Mouse (Mus musculus) neural tube, embryonic 14.5 days (tissue): Measurements from ENCODE around the gene Zfp523. TPM values are rescaled to one million over a fixed set of nuclear protein-coding genes. Genes with fewer than 3 reads are reported as not detected.
"Not testable (repeated sequence)": the region's sequence is repeated elsewhere in the genome, so short reads cannot be mapped to it uniquely, and the experiment has no call there.

Experiments
- ATAC-seq: fragments of 200-750 bp; cut with Nextera tagmentation; 2 replicates; pipeline ENCODE4 v1.8.0; 2017; ENCODE audit warnings: low read depth, mild to moderate bottlenecking, moderate TSS enrichment, moderate library complexity
- H3K27ac ChIP-seq: fragments of 300-500 bp; sonication (generic); 2 replicates; pipeline ENCODE4 v1.5.1; 2014; ENCODE audit warnings: low read depth, mild to moderate bottlenecking, control low read depth, low read length, moderate library complexity, mixed read lengths
- H3K27me3 ChIP-seq: fragments of 300-500 bp; sonication (generic); 2 replicates; pipeline ENCODE4 v1.6.1; 2014; ENCODE audit warnings: low read length; ENCODE audit not compliant: control insufficient read depth, insufficient read depth
- H3K36me3 ChIP-seq: fragments of 300-500 bp; sonication (generic); 2 replicates; pipeline ENCODE4 v1.6.1; 2014; ENCODE audit warnings: low read length, mixed read lengths; ENCODE audit not compliant: control insufficient read depth, insufficient read depth
- H3K4me1 ChIP-seq: fragments of 300-500 bp; sonication (generic); 2 replicates; pipeline ENCODE4 v1.6.1; 2014; ENCODE audit warnings: low read length; ENCODE audit not compliant: control insufficient read depth, insufficient read depth
- H3K4me2 ChIP-seq: fragments of 300-500 bp; sonication (generic); 2 replicates; pipeline ENCODE4 v1.6.1; 2014; ENCODE audit warnings: mild to moderate bottlenecking, low read depth, low read length, control low read depth
- H3K4me3 ChIP-seq: fragments of 300-500 bp; sonication (generic); 2 replicates; pipeline ENCODE4 v1.5.1; 2014; ENCODE audit warnings: low read depth, low read length, control low read depth, mixed read lengths
- H3K9ac ChIP-seq: fragments of 300-500 bp; sonication (generic); replicated peaks from 2 replicates; pipeline ENCODE4 v1.6.1; 2014; ENCODE audit warnings: low read depth, mild to moderate bottlenecking, control low read depth, low read length, mixed read lengths
- H3K9me3 ChIP-seq: fragments of 300-500 bp; sonication (generic); 2 replicates; pipeline ENCODE4 v1.6.1; 2016; ENCODE audit warnings: low read length; ENCODE audit not compliant: control insufficient read depth
- WGBS: fragments of 180-500 bp; shearing (Covaris S2); extraction: QIAGEN DNeasy Blood & Tissue Kit; methylation state at CpG from one replicate; pipeline ENCODE4 v1.1.7; 2014; 5-methylcytosine and 5-hydroxymethylcytosine counted together
- polyA plus RNA-seq: library from polyadenylated mRNA; unstranded; fragments of >200 nt; fragmentation: Nextera tagmentation; extraction: Ambion mirVana; gene quantifications from 2 replicates; pipeline ENCODE4 v1.2.1, GENCODE M21; 2014

Gene Zfp523
- polyA plus RNA-seq, 1 experiment from 2014 or later = 46.1 TPM

DNA sequence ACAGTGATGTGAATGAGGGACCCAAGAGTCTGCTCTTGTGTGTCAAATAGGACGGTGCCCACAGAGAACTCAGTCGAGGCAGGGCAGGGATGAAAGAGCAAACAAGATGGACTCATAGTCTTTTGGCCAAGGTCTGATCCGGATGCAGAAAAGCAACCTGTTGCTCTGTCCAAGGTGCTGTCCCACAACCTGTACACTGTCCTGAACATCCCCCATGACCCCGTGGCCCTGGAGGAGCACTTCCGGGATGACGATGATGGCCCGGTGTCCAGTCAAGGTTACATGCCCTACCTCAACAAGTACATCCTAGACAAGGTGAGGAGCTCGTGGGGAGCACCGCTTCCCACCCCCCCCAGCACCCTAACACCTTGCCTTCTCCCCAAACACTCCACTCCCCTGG lies 39.9 kb downstream of the Zfp523 start:
- Histone ChIP-seq H3K27ac (no peak overlapping the region), H3K4me2 (no peak overlapping the region), H3K4me3 (no peak overlapping the region), H3K36me3 (no peaks in the 10 kb centered on the region), H3K4me1 (no peaks in the 10 kb centered on the region), H3K27me3 (no peaks in the 10 kb centered on the region), H3K9me3 (no peaks in the 10 kb centered on the region), H3K9ac (no peak overlapping the region)
- no peak for ATAC-seq
- 90% methylated on average over 9 of the region's 9 CpGs for WGBS

DNA sequence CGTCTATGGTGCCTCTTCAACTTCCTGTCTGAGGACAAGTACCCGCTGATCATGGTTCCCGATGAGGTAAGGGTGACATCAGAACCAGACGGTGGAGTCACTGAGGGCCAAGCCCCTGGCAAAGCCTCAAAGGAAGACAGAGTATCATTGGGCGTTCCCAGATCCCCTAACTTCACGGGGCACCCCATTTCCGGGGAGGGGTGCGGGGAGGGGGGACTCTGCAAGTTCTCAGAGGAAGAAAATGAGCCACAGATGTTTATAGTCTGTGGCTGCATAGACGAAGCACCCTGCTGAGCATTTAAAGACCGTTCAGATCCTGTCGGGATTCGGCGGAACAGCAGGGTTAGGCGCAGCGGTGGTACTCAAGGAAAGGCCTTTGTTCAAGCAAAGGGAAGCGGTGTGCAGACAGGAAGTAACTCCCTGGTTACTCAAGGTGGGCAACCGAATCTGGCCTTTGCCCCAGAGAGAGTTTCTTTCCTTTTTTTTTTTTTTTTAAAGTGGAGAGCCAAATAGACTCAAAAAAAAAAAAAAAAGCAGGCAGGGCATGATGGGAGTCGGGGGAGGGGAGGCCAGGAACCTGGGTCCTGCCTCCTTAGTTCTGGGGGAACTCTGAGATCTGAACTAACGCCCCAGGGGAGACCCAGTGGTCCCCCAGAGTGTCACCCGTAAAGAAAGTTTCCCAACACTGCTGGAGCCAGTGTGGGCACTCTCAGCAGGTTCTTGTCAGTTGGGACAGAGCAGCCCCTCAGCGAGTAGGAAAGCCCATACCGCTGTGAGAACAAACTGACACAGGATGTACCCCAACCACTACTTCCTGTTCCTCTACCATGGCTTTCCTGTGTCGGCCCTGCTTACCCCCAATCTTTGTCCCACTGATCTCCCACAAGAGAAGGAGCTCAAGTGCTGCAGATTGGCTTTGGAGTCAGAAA lies 41.1 kb downstream of the Zfp523 start:
- WGBS = 23% methylated on average over 23 of the region's 23 CpGs
- H3K36me3 ChIP-seq = no peaks in the 10 kb centered on the region
- ATAC-seq = no peak
- H3K9me3 ChIP-seq = no peaks in the 10 kb centered on the region
- 0 out of 2 replicates have a peak overlapping the region, but pooled peaks have one; percentile 2 for H3K4me2 ChIP-seq
- peaks cover 2% of the 10 kb centered on the region for H3K4me1 ChIP-seq
- H3K27ac ChIP-seq = 0 out of 2 replicates have a peak overlapping the region, but pooled peaks have one; percentile 7
- no peaks in the 10 kb centered on the region for H3K27me3 ChIP-seq
- H3K4me3 ChIP-seq = no peak overlapping the region
- 0 out of 2 replicates have a peak overlapping the region, but pooled peaks have one; percentile 8 for H3K9ac ChIP-seq

DNA sequence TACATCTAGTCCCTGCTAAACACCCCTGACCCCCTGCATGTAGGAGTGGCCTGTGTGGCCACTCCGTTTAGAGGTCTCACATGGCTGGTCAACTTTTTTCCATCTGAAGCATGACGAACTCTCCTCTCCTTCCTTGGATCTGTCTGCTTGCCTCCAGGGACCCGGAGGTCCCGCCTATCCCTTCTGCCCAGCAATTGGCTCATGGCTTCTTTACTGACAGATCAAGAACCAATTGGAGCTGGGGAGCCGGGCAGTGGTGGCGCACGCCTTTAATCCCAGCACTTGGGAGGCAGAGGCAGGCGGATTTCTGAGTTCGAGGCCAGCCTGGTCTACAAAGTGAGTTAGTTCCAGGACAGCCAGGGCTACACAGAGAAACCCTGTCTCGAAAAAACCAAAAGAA lies 45.5 kb downstream of the Zfp523 start:
- not testable (repeated sequence) for H3K4me2 ChIP-seq, H3K27me3 ChIP-seq, H3K36me3 ChIP-seq, ATAC-seq, H3K27ac ChIP-seq, H3K9me3 ChIP-seq, H3K4me3 ChIP-seq, H3K9ac ChIP-seq
- 94% methylated on average over 10 of the region's 10 CpGs for WGBS
- H3K4me1 ChIP-seq = peaks cover 13% of the 10 kb centered on the region

DNA sequence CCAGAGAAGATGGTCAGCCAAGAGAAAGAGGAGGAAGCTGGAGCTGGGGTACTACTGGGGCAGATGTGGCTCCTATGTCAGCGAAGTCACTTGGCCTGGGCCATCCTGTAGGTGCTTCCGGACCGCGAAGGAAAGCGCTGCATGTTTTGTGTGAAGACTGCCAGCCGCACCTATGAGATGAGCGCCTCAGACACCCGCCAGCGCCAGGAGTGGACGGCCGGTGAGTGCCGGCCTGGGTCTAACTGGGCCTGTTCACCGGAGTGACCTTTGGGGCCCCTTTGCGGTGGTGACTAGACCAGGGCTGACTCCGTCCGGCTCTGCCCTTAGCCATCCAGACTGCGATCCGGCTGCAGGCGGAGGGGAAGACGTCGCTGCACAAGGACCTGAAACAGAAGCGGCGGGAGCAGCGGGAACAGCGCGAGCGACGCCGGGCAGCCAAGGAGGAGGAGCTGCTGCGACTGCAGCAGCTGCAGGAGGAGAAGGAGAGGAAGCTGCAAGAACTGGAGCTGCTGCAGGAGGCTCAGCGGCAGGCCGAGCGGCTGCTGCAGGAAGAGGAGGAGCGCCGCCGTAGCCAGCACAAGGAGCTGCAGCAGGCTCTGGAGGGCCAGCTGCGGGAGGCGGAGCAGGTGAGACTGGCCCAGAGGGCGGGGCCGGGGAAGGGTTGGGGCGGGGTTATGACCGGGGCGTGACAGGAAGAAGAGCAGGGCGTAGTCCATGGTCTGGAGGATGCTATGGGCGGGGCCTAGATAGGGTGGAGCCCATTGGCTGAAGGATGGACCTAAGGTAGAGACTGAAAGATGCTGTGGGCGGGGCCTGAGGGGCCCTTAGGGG lies 46.8 kb downstream of the Zfp523 start:
- Histone ChIP-seq H3K9ac (peak overlapping the region; percentile 81), H3K27me3 (no peaks in the 10 kb centered on the region), H3K4me3 (peak overlapping the region; percentile 49), H3K27ac (peak overlapping the region; percentile 82), H3K9me3 (no peaks in the 10 kb centered on the region), H3K4me2 (peak overlapping the region; percentile 92), H3K36me3 (no peaks in the 10 kb centered on the region), H3K4me1 (peaks cover 13% of the 10 kb centered on the region)
- WGBS = 1% methylated on average over 46 of the region's 46 CpGs
- ATAC-seq = peak; percentile 80

DNA sequence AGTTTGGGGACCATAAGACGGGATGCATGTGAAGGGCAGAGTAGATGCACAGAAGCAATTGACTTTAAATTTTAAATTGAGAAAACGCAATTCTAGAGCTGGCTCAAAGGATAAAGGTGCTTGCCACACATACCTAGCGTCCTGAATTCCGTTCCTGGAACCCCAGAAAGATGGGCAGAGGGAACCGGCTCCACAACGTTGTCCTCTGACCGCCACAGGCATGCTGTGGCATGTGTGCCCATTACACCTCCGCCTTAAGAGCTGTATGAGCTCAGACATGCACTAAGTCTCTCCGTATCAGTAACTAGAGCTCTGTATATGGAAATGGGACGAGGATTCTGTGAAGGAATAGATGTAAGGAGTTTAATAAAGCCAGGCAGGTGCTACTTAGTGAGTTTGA lies 47.7 kb downstream of the Zfp523 start:
- no peak for ATAC-seq
- H3K9me3 ChIP-seq = no peaks in the 10 kb centered on the region
- H3K9ac ChIP-seq = no peak overlapping the region
- peaks cover 13% of the 10 kb centered on the region for H3K4me1 ChIP-seq
- H3K4me2 ChIP-seq = no peak overlapping the region
- H3K36me3 ChIP-seq = no peaks in the 10 kb centered on the region
- no peak overlapping the region for H3K27ac ChIP-seq
- H3K27me3 ChIP-seq = no peaks in the 10 kb centered on the region
- no peak overlapping the region for H3K4me3 ChIP-seq
- 90% methylated on average over 10 of the region's 10 CpGs for WGBS

DNA sequence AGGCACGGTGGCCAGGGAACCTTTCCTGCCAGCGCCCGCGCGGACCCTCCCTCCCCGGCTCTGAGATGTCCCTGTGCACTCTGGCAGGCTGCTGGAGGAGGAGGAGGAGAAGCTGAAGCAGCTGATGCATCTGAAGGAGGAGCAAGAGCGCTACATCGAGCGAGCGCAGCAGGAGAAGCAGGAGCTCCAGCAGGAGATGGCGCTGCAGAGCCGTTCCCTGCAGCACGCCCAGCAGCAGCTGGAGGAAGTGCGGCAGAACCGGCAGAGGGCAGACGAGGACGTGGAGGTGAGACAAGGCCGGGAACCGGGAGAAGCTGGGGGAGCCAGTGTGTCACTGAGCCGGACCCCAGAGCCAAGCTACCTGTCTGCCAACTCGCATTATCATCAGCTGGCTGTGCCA lies 49.1 kb downstream of the Zfp523 start:
- Histone ChIP-seq H3K4me3 (peak overlapping the region; percentile 24), H3K27ac (peak overlapping the region; percentile 62; the same call in 1 of the 2 replicates), H3K36me3 (no peaks in the 10 kb centered on the region), H3K4me2 (peak overlapping the region; percentile 51), H3K27me3 (no peaks in the 10 kb centered on the region), H3K9me3 (no peaks in the 10 kb centered on the region), H3K4me1 (peaks cover 13% of the 10 kb centered on the region), H3K9ac (peak overlapping the region; percentile 39; the same call in 1 of the 2 replicates)
- ATAC-seq = peak; percentile 66; the same call in 1 of the 2 replicates
- WGBS = 2% methylated on average over 21 of the region's 21 CpGs

DNA sequence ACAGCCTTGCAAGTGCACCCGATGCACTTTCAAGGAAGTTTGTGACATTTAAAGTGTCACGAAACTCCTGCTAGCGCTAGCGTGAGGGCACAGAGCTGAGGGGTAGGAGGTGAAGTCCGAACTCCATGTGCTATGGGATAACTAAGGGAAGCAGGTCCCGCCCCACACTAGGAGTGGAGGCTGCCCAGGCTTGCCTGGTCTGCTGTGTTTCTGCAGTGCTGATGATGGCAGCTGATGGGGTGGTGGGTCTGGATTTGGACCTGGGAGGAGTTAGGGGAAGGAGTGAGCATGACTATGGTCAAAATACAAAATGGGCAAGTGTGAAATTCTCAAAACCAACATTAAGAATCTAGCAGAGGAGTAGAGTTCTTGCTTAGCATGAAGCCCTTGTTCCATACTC lies 53.6 kb downstream of the Zfp523 start:
- Histone ChIP-seq H3K9ac (no peak overlapping the region), H3K4me3 (no peak overlapping the region), H3K4me1 (peaks cover 12% of the 10 kb centered on the region), H3K36me3 (no peaks in the 10 kb centered on the region), H3K27me3 (no peaks in the 10 kb centered on the region), H3K4me2 (no peak overlapping the region), H3K27ac (no peak overlapping the region), H3K9me3 (no peaks in the 10 kb centered on the region)
- WGBS = 88% methylated on average over 6 of the region's 6 CpGs
- ATAC-seq = no peak

DNA sequence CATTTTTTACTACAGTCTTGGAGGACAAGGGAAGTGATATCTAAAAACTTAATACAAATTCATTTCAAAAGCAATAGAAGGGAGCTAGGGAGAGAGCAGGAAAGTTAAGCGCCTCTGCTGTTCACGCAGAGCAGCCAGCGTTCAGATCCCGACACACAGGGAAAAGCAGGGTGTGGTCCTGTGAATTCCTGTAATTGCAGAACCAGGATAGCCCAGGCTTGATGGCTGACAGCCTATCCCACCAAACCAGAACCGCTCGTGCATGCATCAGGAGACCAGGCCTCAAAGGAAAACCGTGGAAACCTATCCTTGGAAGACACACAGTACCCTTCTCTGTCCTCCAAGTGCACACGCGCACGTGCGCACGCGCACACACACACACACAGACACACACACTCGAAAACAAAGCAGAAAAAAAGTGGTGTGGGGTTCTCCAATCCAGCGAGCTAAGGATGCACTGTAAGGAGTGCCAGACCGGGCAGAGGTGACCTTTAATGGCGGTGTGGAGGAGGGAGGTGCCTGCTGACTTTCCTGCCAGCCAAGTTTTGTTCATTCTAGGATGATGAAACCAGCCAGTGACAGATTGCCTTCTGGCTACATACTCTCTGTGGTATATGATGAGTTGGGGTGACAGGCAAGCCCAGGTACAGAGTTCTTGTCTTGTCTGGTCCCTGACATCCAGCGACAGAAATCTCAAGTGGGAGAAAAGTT lies 54.3 kb downstream of the Zfp523 start:
- Histone ChIP-seq H3K9me3 (no peaks in the 10 kb centered on the region), H3K4me3 (no peak overlapping the region), H3K4me1 (peaks cover 7% of the 10 kb centered on the region), H3K36me3 (no peaks in the 10 kb centered on the region), H3K4me2 (no peak overlapping the region), H3K27ac (no peak overlapping the region), H3K27me3 (no peaks in the 10 kb centered on the region), H3K9ac (no peak overlapping the region)
- WGBS = 85% methylated on average over 18 of the region's 18 CpGs
- ATAC-seq = no peak
